Mouse (Mus musculus): Measurements from ENCODE around the gene Pparg.

Pparg gene

GRCm38 (mm10) chr6:115360776-115361605 is at the start of gene Pparg:
TSS of gene Pparg (plus strand) at chr6:115360951.
- DNase-seq (ENCODE audit: low spot score in 2 of 2), result peak; percentile 7 to 20

- DNase-seq (ENCODE audit: low spot score in 2 of 2), result no peak
These were observed 48.0 kb upstream of the Pparg start for GRCm38 (mm10) chr6:115312780-115313179.

GRCm38 (mm10) chr6:115313235-115313738 is 47.5 kb upstream of the Pparg start:
- DNase-seq (ENCODE audit: low spot score in 2 of 2), result no peak

GRCm38 (mm10) chr6:115313910-115314309 is 46.8 kb upstream of the Pparg start:
- DNase-seq (ENCODE audit: low spot score in 2 of 2), result no peak

GRCm38 (mm10) chr6:115315770-115316169 is 45.0 kb upstream of the Pparg start:
- no peak for DNase-seq (ENCODE audit: low spot score in 2 of 2)

GRCm38 (mm10) chr6:115316811-115317221 is 43.9 kb upstream of the Pparg start:
- DNase-seq (ENCODE audit: low spot score in 2 of 2), result no peak

- DNase-seq (ENCODE audit: low spot score in 2 of 2), result no peak
These were observed 41.9 kb upstream of the Pparg start for GRCm38 (mm10) chr6:115318811-115319210.

GRCm38 (mm10) chr6:115319686-115320085 is 41.1 kb upstream of the Pparg start:
- DNase-seq (ENCODE audit: low spot score in 2 of 2), result no peak

- DNase-seq (ENCODE audit: low spot score in 2 of 2), result no peak
These were observed 39.6 kb upstream of the Pparg start for GRCm38 (mm10) chr6:115320927-115321714.

- peak; percentile 16 to 57 for DNase-seq (ENCODE audit: low spot score in 2 of 2)
These were observed 38.8 kb upstream of the Pparg start for GRCm38 (mm10) chr6:115321883-115322351.

- no peak for DNase-seq (ENCODE audit: low spot score in 2 of 2)
These were observed 37.8 kb upstream of the Pparg start for GRCm38 (mm10) chr6:115322956-115323355.

GRCm38 (mm10) chr6:115330964-115331363 is 29.8 kb upstream of the Pparg start:
- no peak for DNase-seq (ENCODE audit: low spot score in 2 of 2)

GRCm38 (mm10) chr6:115333099-115333694 is 27.6 kb upstream of the Pparg start:
- DNase-seq (ENCODE audit: low spot score in 2 of 2), result no peak

GRCm38 (mm10) chr6:115335536-115335935 is 25.2 kb upstream of the Pparg start:
- no peak for DNase-seq (ENCODE audit: low spot score in 2 of 2)

GRCm38 (mm10) chr6:115340084-115340483 is 20.7 kb upstream of the Pparg start:
- DNase-seq (ENCODE audit: low spot score in 2 of 2), result no peak

GRCm38 (mm10) chr6:115343096-115343495 is 17.7 kb upstream of the Pparg start:
- DNase-seq (ENCODE audit: low spot score in 2 of 2), result no peak

- no peak for DNase-seq (ENCODE audit: low spot score in 2 of 2)
These were observed 17.2 kb upstream of the Pparg start for GRCm38 (mm10) chr6:115343570-115343969.

GRCm38 (mm10) chr6:115344101-115344500 is 16.6 kb upstream of the Pparg start:
- DNase-seq (ENCODE audit: low spot score in 2 of 2), result no peak

- no peak for DNase-seq (ENCODE audit: low spot score in 2 of 2)
These were observed 16.2 kb upstream of the Pparg start for GRCm38 (mm10) chr6:115344513-115344912.

GRCm38 (mm10) chr6:115345013-115345412 is 15.7 kb upstream of the Pparg start:
- no peak for DNase-seq (ENCODE audit: low spot score in 2 of 2)

GRCm38 (mm10) chr6:115349641-115350464 is 10.9 kb upstream of the Pparg start:
- no peak for DNase-seq (ENCODE audit: low spot score in 2 of 2)

Data from frontal cortex, postnatal 10 days (tissue).